Mouse (Mus musculus): ENCODE measurements at regions not wholly inside any gene's neighbourhood (a gene's known extent, or its start where the extent isn't known, plus 50 kb on each side); places are given as distances from the start of the nearest gene placed in this dataset.
"Not testable (repeated sequence)": the region's sequence is repeated elsewhere in the genome, so short reads cannot be mapped to it uniquely, and the experiment has no call there.

DNA sequence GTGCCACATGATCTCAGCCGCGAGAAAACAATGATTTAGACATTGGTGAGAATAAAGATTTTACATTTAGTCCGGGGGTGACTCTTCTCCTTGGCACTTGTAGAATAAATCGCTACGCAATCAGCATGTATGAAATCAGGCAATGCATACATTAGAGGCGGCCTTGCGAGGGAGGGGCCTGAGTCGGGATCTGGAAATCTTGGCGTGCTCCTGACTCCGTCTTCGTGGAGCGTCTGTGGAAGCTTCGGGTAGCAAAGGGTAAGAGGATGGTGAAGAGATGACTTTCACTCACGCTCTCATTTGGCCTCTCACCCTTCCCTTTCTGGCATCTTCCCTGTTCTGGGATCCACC lies 167.1 kb downstream of the Nkx6-1 start:
- no peak for DNase-seq (ENCODE audit: low spot score in 2 of 2)

DNA sequence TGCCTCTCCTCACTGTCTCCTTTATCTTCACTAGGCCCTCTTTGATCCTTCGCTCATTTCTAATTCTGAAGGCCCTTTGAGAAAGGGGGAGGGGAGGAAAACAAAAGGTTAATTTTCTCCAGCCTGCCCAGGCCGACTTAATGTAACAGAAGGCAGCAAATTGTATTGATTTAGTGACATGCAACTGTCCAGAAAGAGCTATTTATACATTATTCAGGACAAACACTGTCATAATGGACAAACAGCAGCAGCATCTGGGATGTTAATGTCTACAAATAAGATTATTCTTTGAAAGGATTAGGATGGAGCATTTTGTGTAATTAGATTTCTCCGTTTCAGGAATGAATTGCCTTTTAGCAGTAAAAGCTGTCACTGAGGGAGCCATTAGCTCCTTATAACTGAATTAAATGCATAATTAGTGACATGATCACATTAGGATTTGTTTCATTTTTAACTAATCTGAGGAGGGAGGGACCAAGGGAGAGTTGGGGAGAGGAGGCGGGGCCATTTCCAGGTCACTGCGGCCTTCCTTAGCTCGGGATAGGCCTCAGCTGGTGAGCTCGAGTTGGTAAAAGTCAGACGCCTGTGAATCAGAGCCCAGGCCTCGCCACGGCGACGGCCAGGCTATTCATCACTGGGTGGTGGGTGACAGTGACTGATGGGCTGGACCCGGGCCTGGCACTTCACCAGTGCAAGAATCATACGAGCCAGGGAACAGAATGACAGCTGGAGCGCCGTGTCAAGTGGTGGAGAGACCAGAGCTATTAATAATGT lies 167.7 kb downstream of the Nkx6-1 start:
- no peak for DNase-seq (ENCODE audit: low spot score in 2 of 2)

DNA sequence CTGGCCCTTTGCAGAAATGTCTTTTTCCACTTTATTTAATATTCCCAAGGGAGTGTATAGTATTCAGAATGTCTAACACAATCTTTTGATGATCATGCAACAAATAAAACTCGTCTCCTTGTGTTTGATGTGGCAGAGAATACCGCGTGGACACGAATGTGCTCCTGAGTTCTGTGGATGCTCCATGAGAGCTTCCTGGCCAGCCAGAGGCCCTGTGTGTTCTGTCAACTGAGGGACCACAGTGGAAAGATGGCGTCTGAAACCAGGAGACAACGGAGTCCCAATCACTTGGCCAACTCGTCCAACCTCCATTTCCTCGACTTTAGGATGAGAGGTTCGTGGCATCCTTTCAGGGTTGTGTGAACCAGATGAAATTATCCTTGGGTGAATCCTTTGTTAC lies 168.6 kb downstream of the Nkx6-1 start:
- DNase-seq (ENCODE audit: low spot score in 2 of 2) = no peak

DNA sequence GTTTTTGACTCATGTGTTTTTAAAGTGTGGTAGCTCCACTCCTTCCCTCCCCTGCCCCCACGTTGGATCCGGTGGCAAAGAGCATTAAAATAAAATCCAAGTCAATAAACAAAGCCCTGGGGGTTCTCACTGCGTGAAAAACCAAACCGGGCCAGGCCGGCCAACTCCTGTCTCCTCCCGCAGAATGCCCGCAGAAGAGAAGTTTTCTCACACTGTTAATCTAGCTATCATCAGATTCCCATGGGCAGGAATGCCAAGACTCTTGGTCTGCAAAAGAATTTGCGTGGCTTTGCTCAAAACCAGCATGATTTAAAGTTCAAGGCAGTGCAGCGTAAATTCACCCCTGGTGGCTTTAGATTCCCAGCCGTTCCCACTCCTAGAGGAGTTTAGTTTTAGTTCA lies 219.0 kb downstream of the Nkx6-1 start:
- no peak for DNase-seq (ENCODE audit: low spot score in 2 of 2)

DNA sequence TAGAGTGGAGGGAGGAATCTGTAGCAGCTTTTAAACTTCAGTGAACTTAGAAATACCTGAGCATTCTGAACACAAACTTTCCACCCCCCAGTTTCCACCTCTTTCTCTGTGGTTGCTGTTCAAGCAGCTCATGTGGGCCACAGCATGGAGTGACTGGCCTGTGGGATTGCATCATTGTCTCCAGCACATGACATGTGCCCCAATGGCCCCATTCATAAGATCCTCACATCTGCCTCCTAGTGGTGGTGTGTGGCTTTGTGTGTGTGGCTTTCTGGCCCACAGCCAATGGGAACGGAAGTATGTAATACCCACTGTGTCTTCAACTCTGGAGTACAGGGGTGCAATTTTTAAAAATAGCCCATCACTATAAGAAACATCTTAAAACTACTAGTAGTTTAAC lies 223.0 kb downstream of the Nkx6-1 start:
- DNase-seq (ENCODE audit: low spot score in 2 of 2) = no peak

GRCm38 (mm10) chr5:101437666-101438299 lies 227.0 kb downstream of the Nkx6-1 start:
- DNase-seq (ENCODE audit: low spot score in 2 of 2) = no peak

GRCm38 (mm10) chr5:101426067-101426771 lies 238.6 kb downstream of the Nkx6-1 start:
- DNase-seq (ENCODE audit: low spot score in 2 of 2) = no peak

DNA sequence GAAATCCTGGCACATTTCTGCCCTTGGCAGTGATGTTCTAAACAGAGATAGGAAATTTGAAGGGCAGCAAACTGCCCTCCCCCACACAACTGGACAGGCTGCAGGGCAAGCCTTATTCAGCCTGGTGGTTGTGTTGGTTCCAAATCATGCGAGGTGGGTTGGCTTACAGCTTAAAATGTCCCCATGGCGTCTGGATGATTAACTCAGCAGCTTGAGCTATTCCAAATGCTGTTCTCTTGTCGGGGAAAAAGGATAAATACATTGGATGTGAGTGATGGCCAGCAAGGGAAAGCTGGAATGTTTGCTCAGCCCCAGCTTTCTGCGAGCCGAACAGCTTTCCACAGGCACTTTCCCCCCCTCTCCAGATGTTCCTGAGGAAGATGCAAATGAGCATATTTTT lies 280.5 kb downstream of the Nkx6-1 start:
- no peak for DNase-seq (ENCODE audit: low spot score in 2 of 2)

DNA sequence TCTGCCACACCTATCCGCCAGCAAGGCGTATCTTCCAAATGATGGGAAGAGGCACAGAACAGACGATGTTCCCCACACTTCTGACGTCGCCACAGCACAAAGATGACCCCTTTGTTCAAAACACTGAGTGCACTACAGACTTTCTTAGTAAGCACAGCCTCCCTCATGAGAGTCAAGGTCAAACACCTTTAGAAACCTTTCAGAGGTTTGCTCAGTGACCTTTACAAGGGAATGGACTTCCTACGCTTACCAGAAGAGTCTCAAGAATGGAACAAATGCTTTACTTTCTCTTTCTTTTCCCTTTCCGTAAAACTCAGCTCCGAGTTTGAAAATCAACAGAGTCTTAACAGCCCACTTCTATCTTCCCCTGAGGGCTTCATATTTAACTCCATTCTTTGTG lies 283.4 kb downstream of the Nkx6-1 start:
- DNase-seq (ENCODE audit: low spot score in 2 of 2) = no peak

DNA sequence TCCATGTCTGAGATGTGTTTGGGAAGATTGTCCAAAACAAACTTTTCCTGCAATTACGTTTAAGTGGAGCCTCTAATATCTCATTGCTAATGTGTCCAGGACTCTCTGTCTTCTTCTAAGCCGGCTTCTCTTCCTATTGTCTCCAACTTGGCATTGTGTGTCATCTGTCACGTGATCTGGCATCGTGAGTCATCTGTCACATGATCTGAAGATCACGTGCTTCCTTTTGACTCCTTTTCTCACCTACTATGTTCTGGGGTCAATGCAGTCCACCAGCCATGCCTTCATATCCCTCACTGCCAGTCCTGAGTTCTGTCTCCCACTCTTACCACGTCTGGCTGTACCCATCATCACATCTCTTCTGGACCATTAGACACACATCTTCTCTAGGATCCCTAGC lies 288.1 kb downstream of the Nkx6-1 start:
- no peak for DNase-seq (ENCODE audit: low spot score in 2 of 2)

DNA sequence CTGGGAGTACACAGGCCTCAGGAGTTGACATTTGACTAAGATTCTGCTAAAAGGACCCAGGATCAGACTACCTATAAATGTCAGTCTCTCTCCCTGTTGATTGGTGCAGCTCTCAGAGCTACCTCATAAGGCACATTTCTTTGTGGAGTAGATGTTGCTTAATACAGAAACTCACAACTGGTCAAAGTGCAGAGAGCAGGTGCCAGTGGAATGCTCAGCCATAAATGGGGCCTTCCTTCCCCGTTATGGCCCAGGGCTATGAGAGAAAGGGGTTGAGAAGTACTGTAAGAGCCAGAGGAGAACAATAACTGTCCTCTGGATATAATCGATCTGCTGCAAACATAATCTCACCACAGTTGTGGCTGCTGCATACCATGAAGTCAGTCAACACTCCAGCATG lies 290.7 kb downstream of the Nkx6-1 start:
- DNase-seq (ENCODE audit: low spot score in 2 of 2) = no peak

DNA sequence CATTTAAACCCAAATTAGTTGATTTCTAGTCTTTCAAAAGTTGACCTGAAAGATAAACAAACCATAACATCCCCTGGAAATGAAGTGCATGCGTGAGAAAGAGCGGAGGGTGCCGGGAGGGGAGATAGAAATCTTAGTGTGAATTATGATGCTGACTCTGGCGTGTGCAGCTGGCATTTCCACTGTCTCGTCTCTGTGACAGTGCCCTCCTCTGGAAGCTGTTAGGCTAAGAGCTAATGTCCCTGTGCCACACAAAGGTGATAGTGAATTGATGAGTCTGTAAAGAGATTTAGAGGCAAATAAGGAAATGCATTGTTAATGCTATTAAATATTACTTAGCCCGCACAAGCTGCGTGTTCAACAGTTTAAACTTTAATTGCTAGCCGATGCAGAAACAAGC lies 292.6 kb downstream of the Nkx6-1 start:
- DNase-seq (ENCODE audit: low spot score in 2 of 2) = no peak

DNA sequence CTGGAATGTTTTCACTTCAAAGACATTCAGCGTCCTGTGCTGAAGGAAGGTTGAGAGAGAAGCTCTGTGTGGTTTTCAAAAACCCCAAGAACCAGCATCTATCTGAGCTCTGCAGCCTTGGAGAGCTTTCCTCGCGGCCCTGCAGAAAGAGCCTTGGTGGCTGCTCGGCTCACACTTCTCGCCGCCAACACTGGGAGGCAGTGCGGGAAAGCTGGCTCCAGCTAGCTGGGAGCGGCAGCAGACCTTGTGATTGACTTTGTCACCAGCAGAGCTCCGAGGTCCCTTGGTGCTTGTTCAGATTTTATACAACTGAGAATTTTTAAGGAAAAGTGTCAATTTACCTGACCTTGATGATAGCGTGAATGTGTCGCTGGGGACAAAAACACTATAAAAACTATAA lies 299.4 kb downstream of the Nkx6-1 start:
- peak; percentile 45 to 62 for DNase-seq (ENCODE audit: low spot score in 2 of 2)

DNA sequence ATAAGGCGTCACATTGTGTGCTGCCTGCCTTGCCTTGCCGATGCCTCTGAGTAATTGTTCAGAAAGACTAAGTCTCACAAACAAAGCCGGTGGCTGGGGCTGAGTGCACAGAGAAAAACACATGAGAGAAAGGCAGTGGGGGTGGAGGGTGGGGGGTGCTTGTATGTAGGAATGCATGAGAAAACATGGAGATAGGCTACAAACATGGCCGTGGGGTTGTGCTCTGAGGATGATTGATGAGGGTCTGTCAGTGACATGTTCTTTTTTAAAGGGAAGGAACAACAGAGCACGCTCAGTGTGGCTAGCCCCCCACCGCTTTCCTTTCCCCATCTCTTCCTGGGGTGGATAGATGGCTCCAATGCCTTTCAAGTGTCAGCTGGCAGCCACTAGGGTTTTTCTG lies 304.8 kb downstream of the Nkx6-1 start:
- no peak for DNase-seq (ENCODE audit: low spot score in 2 of 2)

DNA sequence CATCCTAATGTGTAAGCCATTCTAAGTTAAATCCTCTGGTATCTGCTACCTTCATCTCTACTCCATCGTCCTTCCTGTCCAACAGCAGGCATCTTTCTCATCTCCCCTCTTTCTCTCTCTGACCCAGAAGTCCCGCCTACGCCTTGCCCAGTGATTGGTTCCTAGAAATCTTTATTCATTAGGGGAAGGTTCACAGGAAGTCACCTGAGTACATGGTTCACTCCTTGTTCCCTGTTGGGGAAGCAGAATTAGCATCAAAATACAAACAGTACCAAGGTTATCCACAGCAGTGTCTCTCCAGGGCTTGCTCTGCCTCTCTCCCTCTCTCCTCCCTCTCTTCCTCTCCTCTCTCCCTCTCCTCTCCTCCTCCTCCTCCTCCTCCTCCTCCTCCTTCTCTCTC lies 319.4 kb downstream of the Nkx6-1 start:
- DNase-seq (ENCODE audit: low spot score in 2 of 2) = no peak

DNA sequence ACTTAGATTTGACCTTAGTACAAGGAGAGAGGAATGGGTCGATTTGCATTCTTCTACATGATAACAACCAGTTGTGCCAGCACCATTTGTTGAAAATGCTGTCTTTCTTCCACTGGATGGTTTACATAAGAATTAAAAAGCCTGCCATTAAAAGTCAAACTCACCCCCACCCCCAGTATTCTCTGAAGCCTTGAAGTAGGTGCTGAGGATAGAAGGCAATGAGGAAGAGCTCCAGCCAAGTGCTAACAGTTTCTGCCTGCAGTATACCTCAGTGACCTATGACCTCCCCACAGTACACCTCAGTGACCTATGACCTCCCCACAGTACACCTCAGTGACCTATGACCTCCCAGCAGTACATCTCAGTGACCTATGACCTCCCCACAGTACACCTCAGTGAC lies 328.4 kb downstream of the Nkx6-1 start:
- not testable (repeated sequence) for DNase-seq (ENCODE audit: low spot score in 2 of 2)

GRCm38 (mm10) chr5:101331825-101332224 lies 333.0 kb downstream of the Nkx6-1 start:
- DNase-seq (ENCODE audit: low spot score in 2 of 2) = no peak

- DNase-seq (ENCODE audit: low spot score in 2 of 2) = no peak
Observed at GRCm38 (mm10) chr5:101326122-101326521, 338.7 kb downstream of the Nkx6-1 start.

DNA sequence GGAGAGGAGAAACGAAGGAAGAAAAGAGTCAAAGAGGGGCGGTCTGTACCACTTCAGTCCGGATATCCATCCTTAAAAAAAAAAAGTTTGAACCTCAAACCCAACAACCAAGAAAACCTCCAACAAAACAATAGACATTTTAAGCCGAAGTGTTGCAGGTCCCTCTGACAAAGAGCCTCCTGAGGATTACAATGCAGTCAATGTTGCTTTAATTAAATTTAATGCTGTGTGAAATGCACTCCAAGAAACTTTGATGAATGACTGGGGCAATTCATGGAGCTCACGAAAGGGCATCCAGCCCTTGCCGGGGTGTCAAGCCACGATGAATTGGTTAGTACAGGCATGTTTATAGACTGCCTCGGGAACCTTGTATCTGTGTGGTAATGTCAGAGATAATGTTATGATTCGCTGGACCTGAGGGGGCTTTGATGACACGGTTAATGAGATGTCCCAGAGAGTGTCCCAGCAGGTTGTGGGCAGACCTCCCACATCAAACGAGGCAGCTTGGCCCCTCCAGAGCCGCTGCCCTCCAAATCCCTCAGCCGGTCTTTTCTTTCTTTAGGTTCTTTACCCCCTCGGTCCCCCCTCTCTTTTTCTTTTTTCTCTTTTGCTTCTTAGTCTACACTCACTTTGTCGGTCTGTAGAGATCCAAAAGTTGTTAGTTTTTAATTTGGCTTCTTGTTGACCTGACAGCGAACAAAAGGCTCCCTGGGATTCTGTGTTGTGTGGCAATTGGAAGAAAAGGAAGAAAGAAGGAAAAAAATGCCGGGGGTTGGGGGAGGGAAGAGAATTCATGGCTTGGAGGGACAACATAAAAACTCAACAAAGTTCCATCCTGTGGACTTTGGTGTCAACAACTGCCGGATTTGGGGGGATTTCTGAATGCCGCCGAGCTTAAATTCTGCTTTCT lies 341.5 kb downstream of the Nkx6-1 start:
- DNase-seq (ENCODE audit: low spot score in 2 of 2) = no peak

DNA sequence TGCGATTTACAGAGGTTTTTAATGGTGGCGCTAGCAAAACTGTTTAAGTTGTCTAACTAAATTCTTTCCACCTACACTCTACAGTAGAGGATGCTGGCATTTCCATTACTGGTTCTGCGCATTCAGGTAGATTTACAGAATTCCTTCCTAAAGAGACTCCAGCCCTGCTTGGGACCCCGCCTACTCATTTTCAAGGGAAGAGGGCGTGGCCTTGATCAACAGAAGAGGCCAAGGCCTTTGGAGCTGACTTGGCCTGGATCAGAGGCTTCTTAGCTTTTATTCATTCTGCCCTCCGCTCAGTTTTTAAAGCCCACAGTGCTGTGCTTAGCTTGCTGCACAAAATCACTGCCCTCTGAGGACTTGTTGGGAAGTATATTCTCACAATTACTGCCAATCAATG lies 364.8 kb downstream of the Nkx6-1 start:
- DNase-seq (ENCODE audit: low spot score in 2 of 2) = no peak

GRCm38 (mm10) chr5:101298411-101298810 lies 366.4 kb downstream of the Nkx6-1 start:
- no peak for DNase-seq (ENCODE audit: low spot score in 2 of 2)

- DNase-seq (ENCODE audit: low spot score in 2 of 2) = no peak
Observed at GRCm38 (mm10) chr5:101297511-101298102, 367.2 kb downstream of the Nkx6-1 start.
